Mouse (Mus musculus) kidney, embryonic 14.5 days (tissue): ENCODE results near the gene Tnni3k. TPM values are rescaled to one million over a fixed set of nuclear protein-coding genes. Genes with fewer than 3 reads are reported as not detected.

Experiments
- ATAC-seq: fragments of 200-750 bp; cut with Nextera tagmentation; 2 replicates; pipeline ENCODE4 v1.8.0; 2017; ENCODE audit warnings: moderate number of reproducible peaks, mild to moderate bottlenecking, moderate TSS enrichment, moderate library complexity; ENCODE audit not compliant: low FRiP score, low TSS enrichment
- H3K27ac ChIP-seq: fragments of 300-500 bp; sonication (generic); 2 replicates; pipeline ENCODE4 v1.5.1; 2014; ENCODE audit warnings: low read depth, mild to moderate bottlenecking, low read length, moderate library complexity, mixed read lengths
- H3K27me3 ChIP-seq: fragments of 300-500 bp; sonication (generic); 2 replicates; pipeline ENCODE4 v1.6.1; 2014; ENCODE audit warnings: mild to moderate bottlenecking, low read length; ENCODE audit not compliant: control insufficient read depth, insufficient read depth
- H3K36me3 ChIP-seq: fragments of 300-500 bp; sonication (generic); 2 replicates; pipeline ENCODE4 v1.6.1; 2014; ENCODE audit warnings: low read length, mixed read lengths; ENCODE audit not compliant: control insufficient read depth, insufficient read depth
- H3K4me1 ChIP-seq: fragments of 300-500 bp; sonication (generic); 2 replicates; pipeline ENCODE4 v1.6.1; 2014; ENCODE audit warnings: low read length, mixed read lengths; ENCODE audit not compliant: control insufficient read depth, insufficient read depth
- H3K4me2 ChIP-seq: fragments of 300-500 bp; sonication (generic); replicated peaks from 2 replicates; pipeline ENCODE4 v1.6.1; 2014; ENCODE audit warnings: low read depth, mild to moderate bottlenecking, low read length
- H3K4me3 ChIP-seq: fragments of 300-500 bp; sonication (generic); 2 replicates; pipeline ENCODE4 v1.5.1; 2014; ENCODE audit warnings: mild to moderate bottlenecking, low read length
- H3K9ac ChIP-seq: fragments of 300-500 bp; sonication (generic); 2 replicates; pipeline ENCODE4 v1.6.1; 2014; ENCODE audit warnings: low read depth, mild to moderate bottlenecking, low read length, moderate library complexity
- H3K9me3 ChIP-seq: fragments of 300-500 bp; sonication (generic); 2 replicates; pipeline ENCODE4 v1.6.1; 2016; ENCODE audit warnings: low read length; ENCODE audit not compliant: control insufficient read depth
- WGBS: fragments of 180-500 bp; shearing (Covaris S2); extraction: QIAGEN DNeasy Blood & Tissue Kit; methylation state at CpG from one replicate; pipeline ENCODE4 v1.1.7; 2014; 5-methylcytosine and 5-hydroxymethylcytosine counted together
- polyA plus RNA-seq: library from polyadenylated mRNA; unstranded; fragments of >200 nt; fragmentation: Nextera tagmentation; extraction: Ambion mirVana; gene quantifications from 2 replicates; pipeline ENCODE4 v1.2.1, GENCODE M21; 2014

Tnni3k gene
- not detected in 2 replicates for polyA plus RNA-seq

GRCm38 (mm10) chr3:155055231-155055916 is at the start of gene Tnni3k:
TSS of gene Tnni3k (minus strand) at chr3:155055407.
- no peaks in the 10 kb centered on the region for H3K36me3 ChIP-seq
- no peaks in the 10 kb centered on the region for H3K4me1 ChIP-seq
- no peak within 1 kb of the TSS for H3K27ac ChIP-seq
- no peak for ATAC-seq
- no peak within 1 kb of the TSS for H3K4me2 ChIP-seq
- no peaks in the 10 kb centered on the region for H3K9me3 ChIP-seq
- 72% methylated on average over 6 of the region's 6 CpGs for WGBS
- H3K4me3 ChIP-seq = no peak within 1 kb of the TSS
- H3K27me3 ChIP-seq = no peaks in the 10 kb centered on the region
- H3K9ac ChIP-seq = no peak within 1 kb of the TSS

- no peak overlapping the region for H3K27ac ChIP-seq
- 86% methylated on average over 1 of the region's 1 CpGs for WGBS
- no peak overlapping the region for H3K4me2 ChIP-seq
- H3K9ac ChIP-seq = no peak overlapping the region
- no peaks in the 10 kb centered on the region for H3K36me3 ChIP-seq
- no peaks in the 10 kb centered on the region for H3K9me3 ChIP-seq
- ATAC-seq = no peak
- no peaks in the 10 kb centered on the region for H3K4me1 ChIP-seq
- H3K4me3 ChIP-seq = no peak overlapping the region
- H3K27me3 ChIP-seq = no peaks in the 10 kb centered on the region
Measured at GRCm38 (mm10) chr3:155099266-155099665, 44.1 kb upstream of the Tnni3k start.

DNA sequence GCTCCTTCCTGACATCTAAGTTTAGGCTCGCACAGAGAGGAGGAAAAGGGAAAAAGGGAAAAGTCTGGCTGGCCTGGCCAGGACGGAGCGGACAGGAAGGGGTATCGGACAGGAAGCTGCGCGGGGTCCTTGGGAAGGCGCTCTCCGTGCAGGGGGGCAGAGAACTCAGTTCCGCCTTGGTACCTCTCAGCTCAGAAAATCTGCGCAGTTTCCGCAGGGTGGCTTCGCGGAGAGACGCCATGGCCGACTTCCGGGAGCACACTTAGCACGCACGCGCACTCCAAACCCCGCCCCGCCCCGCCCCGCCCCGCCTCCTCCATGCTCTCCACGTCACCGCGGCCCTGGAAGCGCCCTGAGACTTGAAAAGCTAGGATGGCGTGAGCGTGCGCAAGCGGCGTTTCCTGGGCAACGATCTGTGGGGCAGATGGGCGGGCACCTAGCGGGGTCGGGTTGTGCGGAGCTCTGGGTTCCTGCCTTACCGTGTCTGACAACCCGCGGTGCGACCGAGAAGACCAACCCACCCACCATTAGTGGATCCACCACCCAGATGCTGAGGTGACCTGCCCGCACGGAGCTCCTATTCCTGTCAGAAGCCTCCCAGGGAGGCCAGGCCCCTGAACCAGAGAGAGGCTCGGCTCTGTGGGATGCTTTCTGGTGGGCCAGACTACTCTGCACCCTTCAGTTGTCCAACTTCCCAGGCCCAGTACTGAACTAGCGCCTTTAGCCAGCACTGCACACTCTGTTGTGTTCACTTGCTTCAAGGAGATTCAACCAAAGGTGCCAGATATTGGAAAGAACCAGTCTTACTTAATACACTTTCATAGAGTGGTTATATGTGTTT is 38.1 kb upstream of the Tnni3k start, which contains the start of the genes Fpgt and Lrriq3:
TSS of gene Fpgt (minus strand) at position 288 of the 841 bp plus-strand sequence.
TSS of gene Lrriq3 (plus strand) at position 319 of the 841 bp plus-strand sequence.
- Histone ChIP-seq H3K9ac (peak within 1 kb of the TSS; percentile 76), H3K27ac (peak within 1 kb of the TSS; percentile 79; the same call in 1 of the 2 replicates), H3K36me3 (no peaks in the 10 kb centered on the region; the same call in 1 of the 2 replicates), H3K4me2 (peak within 1 kb of the TSS; percentile 62), H3K4me3 (peak within 1 kb of the TSS; percentile 71), H3K4me1 (0 out of 2 replicates have a peak, but pooled peaks cover 4% of the 10 kb centered on the region), H3K9me3 (no peaks in the 10 kb centered on the region), H3K27me3 (no peaks in the 10 kb centered on the region)
- ATAC-seq = peak; percentile 99
- WGBS = under 1% methylated on average over 47 of the region's 47 CpGs

DNA sequence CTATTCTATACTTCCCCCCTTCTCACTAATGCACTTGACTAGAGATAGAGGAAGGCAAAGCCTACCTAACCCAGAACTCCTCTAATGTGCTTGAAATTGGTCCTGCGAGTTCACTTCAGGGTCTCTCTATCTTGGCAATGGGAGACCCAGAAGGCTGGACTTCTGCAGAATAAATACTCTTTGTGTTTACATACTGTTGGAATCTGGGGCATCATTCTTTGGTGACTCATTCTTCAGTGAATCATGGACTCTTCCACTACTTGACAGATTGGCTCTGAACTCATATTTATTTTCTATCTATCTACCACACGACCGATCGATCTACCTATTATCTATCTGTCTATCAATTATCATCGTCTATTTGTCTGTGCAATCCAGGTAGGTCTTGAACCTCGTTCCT is 36.9 kb upstream of the Tnni3k start:
- no peaks in the 10 kb centered on the region for H3K9me3 ChIP-seq
- peak overlapping the region; percentile 62 for H3K4me2 ChIP-seq
- peak overlapping the region; percentile 71; the same call in 1 of the 2 replicates for H3K4me3 ChIP-seq
- 0 out of 2 replicates have a peak, but pooled peaks cover 4% of the 10 kb centered on the region for H3K4me1 ChIP-seq
- no peaks in the 10 kb centered on the region for H3K27me3 ChIP-seq
- ATAC-seq = no peak
- no peak overlapping the region for H3K27ac ChIP-seq
- H3K36me3 ChIP-seq = peaks cover 9% of the 10 kb centered on the region
- no peak overlapping the region for H3K9ac ChIP-seq
- WGBS = 95% methylated on average over 6 of the region's 6 CpGs

- Histone ChIP-seq H3K4me2 (no peak overlapping the region), H3K27ac (no peak overlapping the region), H3K9ac (no peak overlapping the region), H3K27me3 (no peaks in the 10 kb centered on the region), H3K9me3 (no peaks in the 10 kb centered on the region), H3K36me3 (no peaks in the 10 kb centered on the region), H3K4me1 (no peaks in the 10 kb centered on the region), H3K4me3 (no peak overlapping the region)
- ATAC-seq = no peak
- WGBS = 86% methylated on average over 4 of the region's 4 CpGs
Measured at GRCm38 (mm10) chr3:155077908-155078307, 22.7 kb upstream of the Tnni3k start.

- no peak overlapping the region for H3K27ac ChIP-seq
- H3K36me3 ChIP-seq = no peaks in the 10 kb centered on the region
- H3K9ac ChIP-seq = no peak overlapping the region
- no peaks in the 10 kb centered on the region for H3K4me1 ChIP-seq
- no peak overlapping the region for H3K4me3 ChIP-seq
- H3K4me2 ChIP-seq = no peak overlapping the region
- no peaks in the 10 kb centered on the region for H3K9me3 ChIP-seq
- no peak for ATAC-seq
- no peaks in the 10 kb centered on the region for H3K27me3 ChIP-seq
Measured at GRCm38 (mm10) chr3:155059449-155059822, 4.2 kb upstream of the Tnni3k start.

- WGBS = 79% methylated on average over 6 of the region's 6 CpGs
- H3K4me2 ChIP-seq = no peak overlapping the region
- ATAC-seq = no peak
- no peaks in the 10 kb centered on the region for H3K27me3 ChIP-seq
- no peaks in the 10 kb centered on the region for H3K9me3 ChIP-seq
- H3K36me3 ChIP-seq = no peaks in the 10 kb centered on the region
- H3K4me1 ChIP-seq = no peaks in the 10 kb centered on the region
- no peak overlapping the region for H3K27ac ChIP-seq
- no peak overlapping the region for H3K4me3 ChIP-seq
- H3K9ac ChIP-seq = no peak overlapping the region
Measured at GRCm38 (mm10) chr3:155058800-155059448, 3.7 kb upstream of the Tnni3k start.

DNA sequence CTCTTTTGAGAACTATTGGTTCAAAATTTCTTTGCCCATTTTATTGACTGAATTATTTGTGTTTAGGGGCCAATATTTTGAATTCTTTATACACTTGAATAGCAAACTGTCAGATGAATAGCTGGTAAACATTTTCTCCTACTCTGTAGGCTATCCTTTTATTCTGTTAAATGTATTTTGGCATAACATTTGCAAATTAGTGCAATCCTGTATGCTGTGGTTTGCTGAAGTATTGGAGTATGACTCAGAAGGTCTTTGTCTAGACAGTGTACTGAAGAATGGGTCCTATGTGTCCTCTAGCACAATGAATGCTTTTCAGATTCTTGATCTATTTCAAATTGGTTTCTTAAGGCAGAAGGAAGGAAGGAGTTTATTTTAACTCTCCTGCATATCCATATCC is 2.4 kb upstream of the Tnni3k start:
- Histone ChIP-seq H3K4me2 (no peak overlapping the region), H3K9ac (no peak overlapping the region), H3K4me1 (no peaks in the 10 kb centered on the region), H3K27me3 (no peaks in the 10 kb centered on the region), H3K4me3 (no peak overlapping the region), H3K27ac (no peak overlapping the region), H3K9me3 (no peaks in the 10 kb centered on the region), H3K36me3 (no peaks in the 10 kb centered on the region)
- no peak for ATAC-seq
